ENCODE assay signal across 8 mouse cellular contexts in the genomic region with DNA sequence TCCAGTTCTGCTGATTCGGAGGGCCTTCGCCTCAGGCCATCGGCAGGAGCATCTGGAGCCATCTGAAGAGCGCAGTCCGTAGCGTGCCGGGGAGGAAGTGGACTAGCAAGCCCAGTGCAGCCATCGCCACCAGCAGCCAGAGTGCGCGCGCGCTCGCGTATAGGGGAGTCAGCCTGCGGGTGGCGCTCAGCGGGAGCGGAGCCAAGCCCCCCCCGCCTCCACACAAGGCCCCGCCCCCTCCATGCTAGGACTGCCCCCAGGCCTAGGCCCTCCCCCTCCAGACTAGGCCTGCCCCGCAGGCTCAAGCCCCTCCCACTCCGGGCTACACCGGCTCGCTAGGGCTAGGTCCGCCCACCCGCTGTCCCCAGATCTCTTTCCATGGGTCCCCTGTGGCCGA. TPM values are rescaled to one million over a fixed set of nuclear protein-coding genes. Genes with fewer than 3 reads are reported as not detected.
DNase-seq lines count a peak whose midpoint lies in the region; ATAC-seq lines count a peak whose summit lies in the region.

No protein-coding gene starts in this region.

- peak; percentile 96 for DNase-seq in ZHBTc4 (ENCODE audit: low read depth, low spot score)
- DNase-seq in cerebellum, postnatal 36 days = peak; percentile 62 to 75
- DNase-seq in frontal cortex, postnatal 36 days (ENCODE audit: low spot score in 2 of 2) = peak; percentile 63 to 75
- DNase-seq in hindbrain, embryonic 14.5 days (ENCODE audit: low spot score) = peak; percentile 82
- peak; percentile 75 to 93 for DNase-seq in left cerebral cortex, postnatal 10 days (ENCODE audit: extremely low spot score in 1 of 2, low spot score in 2 of 2)
- peak; percentile 83 for DNase-seq in right cerebral cortex, adult 18-20 months
- DNase-seq in urinary bladder, adult 18-20 months (ENCODE audit: low spot score in 2 of 2) = peak; percentile 83 to 86

- peaks cover 22% of the 10 kb centered on the region; the same call in 1 of the 2 replicates for H3K27me3 ChIP-seq in hindbrain, embryonic 14.5 days (ENCODE audit: control insufficient read depth, insufficient read depth, low read length)
- peaks cover 4% of the 10 kb centered on the region for H3K27me3 ChIP-seq in megakaryocyte, embryonic 14.5 days (replicated peaks)

- intact Hi-C loops in left cerebral cortex, postnatal 10 days (cut with DNase I) = no loop called here

- H3K4me2 ChIP-seq in hindbrain, embryonic 14.5 days (replicated peaks) = peak overlapping the region; percentile 94

- peaks cover 44% of the 10 kb centered on the region for H3K36me3 ChIP-seq in hindbrain, embryonic 14.5 days (replicated peaks; ENCODE audit: control insufficient read depth, insufficient read depth)
- peaks cover 43% of the 10 kb centered on the region for H3K36me3 ChIP-seq in megakaryocyte, embryonic 14.5 days (replicated peaks; ENCODE audit: low read length)

- ATAC-seq in hindbrain, embryonic 14.5 days (ENCODE audit: low FRiP score) = peak; percentile 85

- H3K9ac ChIP-seq in hindbrain, embryonic 14.5 days = peak overlapping the region; percentile 51

- H3K9me3 ChIP-seq in hindbrain, embryonic 14.5 days (ENCODE audit: control insufficient read depth, low read length) = no peaks in the 10 kb centered on the region
- no peaks in the 10 kb centered on the region for H3K9me3 ChIP-seq in megakaryocyte, embryonic 14.5 days

- WGBS in hindbrain, embryonic 14.5 days = 1% methylated on average over 23 of the region's 27 CpGs

- no peak overlapping the region for H3K27ac ChIP-seq in hindbrain, embryonic 14.5 days

- H3K4me3 ChIP-seq in hindbrain, embryonic 14.5 days (replicated peaks; ENCODE audit: low read length) = peak overlapping the region; percentile 55
- peak overlapping the region; percentile 95 for H3K4me3 ChIP-seq in megakaryocyte, embryonic 14.5 days (replicated peaks)

- H3K4me1 ChIP-seq in hindbrain, embryonic 14.5 days (replicated peaks; ENCODE audit: control insufficient read depth, insufficient read depth, low read length) = peaks cover 6% of the 10 kb centered on the region; the same call in 1 of the 2 replicates
- H3K4me1 ChIP-seq in megakaryocyte, embryonic 14.5 days = peaks cover 73% of the 10 kb centered on the region

RNA-seq across cellular contexts. Expression of a gene that starts 1.9 kb away (rescaled TPM):
- 1.6 and 4.5 TPM in 2 replicates for polyA plus RNA-seq in hindbrain, embryonic 14.5 days (2014; fragmentation: Nextera tagmentation; extraction: Ambion mirVana)
- 10 to 100 TPM; 11.3 to 11.4 TPM for total RNA-seq in left cerebral cortex, postnatal 10 days (2021)
- polyA plus RNA-seq in megakaryocyte, embryonic 14.5 days (2012; ENCODE audit: insufficient read depth, low replicate concordance) = 10.5 and 22.9 TPM in 2 replicates

RNA-seq across cellular contexts. Expression of a gene that starts 25.8 kb away (rescaled TPM):
- polyA plus RNA-seq in hindbrain, embryonic 14.5 days (2014; fragmentation: Nextera tagmentation; extraction: Ambion mirVana) = 55.7 and 56.0 TPM in 2 replicates
- 100 to 1,000 TPM; 144 to 146 TPM for total RNA-seq in left cerebral cortex, postnatal 10 days (2021)
- polyA plus RNA-seq in megakaryocyte, embryonic 14.5 days (2012; ENCODE audit: insufficient read depth, low replicate concordance) = 119 and 130 TPM in 2 replicates

RNA-seq across cellular contexts. Expression of a gene that starts 25.9 kb away (rescaled TPM):
- polyA plus RNA-seq in hindbrain, embryonic 14.5 days (2014; fragmentation: Nextera tagmentation; extraction: Ambion mirVana) = 365 and 385 TPM in 2 replicates
- total RNA-seq in left cerebral cortex, postnatal 10 days (2021) = 100 to 1,000 TPM; 356 to 381 TPM
- 154 and 155 TPM in 2 replicates for polyA plus RNA-seq in megakaryocyte, embryonic 14.5 days (2012; ENCODE audit: insufficient read depth, low replicate concordance)

RNA-seq across cellular contexts. Expression of a gene that starts 55.6 kb away (rescaled TPM):
- polyA plus RNA-seq in hindbrain, embryonic 14.5 days (2014; fragmentation: Nextera tagmentation; extraction: Ambion mirVana) = 4.4 and 4.6 TPM in 2 replicates
- total RNA-seq in left cerebral cortex, postnatal 10 days (2021) = 1 to 10 TPM; 8.4 to 8.5 TPM
- polyA plus RNA-seq in megakaryocyte, embryonic 14.5 days (2012; ENCODE audit: insufficient read depth, low replicate concordance) = 4.5 and 8.3 TPM in 2 replicates
